Comparison of ENCODE assay signal across 10 mouse cellular contexts in the genomic region with DNA sequence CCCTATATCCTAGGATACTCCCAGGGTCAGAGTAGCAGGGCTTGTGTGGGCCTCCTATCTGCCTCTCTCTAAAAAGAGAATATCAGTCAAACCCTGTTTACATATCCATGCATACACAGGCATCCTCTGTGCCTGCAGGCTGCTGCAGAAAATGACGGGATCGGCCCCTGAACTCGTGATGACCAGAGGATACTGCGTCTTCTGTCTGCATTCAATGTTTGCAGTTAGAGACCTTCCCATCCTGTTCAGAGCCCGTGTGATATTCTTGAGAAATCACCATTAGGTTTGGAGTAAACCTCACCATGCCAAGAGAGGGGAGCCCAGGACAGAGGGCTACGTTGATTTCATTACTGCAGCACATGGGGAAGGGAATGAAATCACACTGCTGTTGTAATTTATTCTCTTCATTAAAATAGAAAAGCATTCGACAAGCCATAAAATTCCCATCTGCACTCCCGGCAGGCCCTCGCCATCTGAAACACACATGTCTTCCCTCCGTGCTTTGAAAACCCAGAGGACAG.
DNase-seq lines count a peak whose midpoint lies in the region; ATAC-seq lines count a peak whose summit lies in the region.
"Had no signal": no experiment of that assay in that cellular context is flagged by ENCODE, and none has a peak within 500 bp of the region (broad histone marks: within the 10 kb centered on the region; RNA-seq: fewer than 3 reads in every experiment).

No protein-coding gene starts in this region.

- 42% methylated on average over 10 of the region's 10 CpGs for WGBS in forebrain, embryonic 16.5 days
- 24% methylated on average over 10 of the region's 10 CpGs for WGBS in limb, embryonic 12.5 days
- WGBS in neural tube, embryonic 15.5 days: 10% methylated on average over 10 of the region's 10 CpGs
- WGBS in liver, embryonic 11.5 days: 74% methylated on average over 10 of the region's 10 CpGs

- no peaks in the 10 kb centered on the region for H3K27me3 ChIP-seq in forebrain, embryonic 16.5 days (replicated peaks; ENCODE audit: control insufficient read depth, insufficient read depth, low read length)
- H3K27me3 ChIP-seq in limb, embryonic 12.5 days: no peaks in the 10 kb centered on the region
- no peaks in the 10 kb centered on the region for H3K27me3 ChIP-seq in neural tube, embryonic 15.5 days (replicated peaks)
- no peaks in the 10 kb centered on the region for H3K27me3 ChIP-seq in liver, embryonic 11.5 days (replicated peaks; ENCODE audit: control insufficient read depth, insufficient read depth, low read length)

- H3K9ac ChIP-seq in forebrain, embryonic 16.5 days (replicated peaks; ENCODE audit: low read depth, low read length): no peak overlapping the region
- no peak overlapping the region for H3K9ac ChIP-seq in limb, embryonic 12.5 days (replicated peaks)
- H3K9ac ChIP-seq in neural tube, embryonic 15.5 days (replicated peaks): 0 out of 2 replicates have a peak overlapping the region, but pooled peaks have one; percentile 3
- H3K9ac ChIP-seq in liver, embryonic 11.5 days (ENCODE audit: low read depth, low read length): no peak overlapping the region

- intact Hi-C loops in left cerebral cortex, postnatal 4 days (cut with DNase I): no loop called here

- H3K4me3 ChIP-seq in forebrain, embryonic 16.5 days (replicated peaks; ENCODE audit: low read length): no peak overlapping the region
- H3K4me3 ChIP-seq in limb, embryonic 12.5 days (replicated peaks): no peak overlapping the region
- no peak overlapping the region for H3K4me3 ChIP-seq in neural tube, embryonic 15.5 days (replicated peaks)
- H3K4me3 ChIP-seq in liver, embryonic 11.5 days (ENCODE audit: low read depth, low read length): no peak overlapping the region

- H3K36me3 ChIP-seq in forebrain, embryonic 16.5 days (ENCODE audit: control insufficient read depth, insufficient read depth): no peaks in the 10 kb centered on the region
- no peaks in the 10 kb centered on the region for H3K36me3 ChIP-seq in limb, embryonic 12.5 days
- H3K36me3 ChIP-seq in neural tube, embryonic 15.5 days: no peaks in the 10 kb centered on the region
- H3K36me3 ChIP-seq in liver, embryonic 11.5 days (ENCODE audit: control insufficient read depth, insufficient read depth, low read length): no peaks in the 10 kb centered on the region

- peak overlapping the region; percentile 2; the same call in 1 of the 2 replicates for H3K4me2 ChIP-seq in forebrain, embryonic 16.5 days (ENCODE audit: low read length)
- H3K4me2 ChIP-seq in limb, embryonic 12.5 days: peak overlapping the region; percentile 26; the same call in 1 of the 2 replicates
- peak overlapping the region; percentile 41 for H3K4me2 ChIP-seq in neural tube, embryonic 15.5 days
- no peak overlapping the region for H3K4me2 ChIP-seq in liver, embryonic 11.5 days

- ATAC-seq in forebrain, embryonic 16.5 days: peak; percentile 81
- no peak for ATAC-seq in limb, embryonic 12.5 days (ENCODE audit: insufficient number of reproducible peaks, insufficient read depth, low FRiP score, low TSS enrichment, low read depth)
- ATAC-seq in neural tube, embryonic 15.5 days (ENCODE audit: low FRiP score): peak; percentile 61
- ATAC-seq in liver, embryonic 11.5 days (replicated peaks; ENCODE audit: low FRiP score): no peak

- peak overlapping the region; percentile 82 for H3K27ac ChIP-seq in forebrain, embryonic 16.5 days (ENCODE audit: low read length)
- no peak overlapping the region for H3K27ac ChIP-seq in limb, embryonic 12.5 days
- peak overlapping the region; percentile 81 for H3K27ac ChIP-seq in neural tube, embryonic 15.5 days (replicated peaks)
- H3K27ac ChIP-seq in liver, embryonic 11.5 days (ENCODE audit: low read depth, low read length): no peak overlapping the region

- DNase-seq in left cerebral cortex, postnatal 4 days: peak; percentile 34
- no peak for DNase-seq in left cerebral cortex, adult 8-10 months (ENCODE audit: low spot score in 2 of 2)
- DNase-seq in natural killer cell, adult 2 months (ENCODE audit: low spot score in 2 of 2): no peak
- no peak for DNase-seq in liver, embryonic 11.5 days (ENCODE audit: low spot score)
- DNase-seq: heart, postnatal 36 days; kidney, adult 9 months; thymus, postnatal 36 days had no signal

- H3K9me3 ChIP-seq in forebrain, embryonic 16.5 days (ENCODE audit: control insufficient read depth, low read length): no peaks in the 10 kb centered on the region
- no peaks in the 10 kb centered on the region for H3K9me3 ChIP-seq in limb, embryonic 12.5 days
- H3K9me3 ChIP-seq in neural tube, embryonic 15.5 days (replicated peaks): no peaks in the 10 kb centered on the region
- H3K9me3 ChIP-seq in liver, embryonic 11.5 days (ENCODE audit: control insufficient read depth, low read length): no peaks in the 10 kb centered on the region

- H3K4me1 ChIP-seq in forebrain, embryonic 16.5 days (replicated peaks; ENCODE audit: control insufficient read depth, insufficient read depth, low read length): peaks cover 29% of the 10 kb centered on the region
- peaks cover 23% of the 10 kb centered on the region for H3K4me1 ChIP-seq in limb, embryonic 12.5 days (replicated peaks)
- peaks cover 58% of the 10 kb centered on the region for H3K4me1 ChIP-seq in neural tube, embryonic 15.5 days
- H3K4me1 ChIP-seq in liver, embryonic 11.5 days (replicated peaks; ENCODE audit: control insufficient read depth, insufficient read depth, low read length): no peaks in the 10 kb centered on the region

Comparison
In these comparisons a context has a peak if more than half of its experiments do, and no peak if none do; other contexts are left out.
1. ATAC-seq: peak in forebrain, embryonic 16.5 days (single experiment) and neural tube, embryonic 15.5 days (single experiment); none in limb, embryonic 12.5 days (single experiment) and liver, embryonic 11.5 days (single experiment).
2. H3K27ac ChIP-seq: peak in forebrain, embryonic 16.5 days (single experiment) and neural tube, embryonic 15.5 days (single experiment); none in limb, embryonic 12.5 days (single experiment) and liver, embryonic 11.5 days (single experiment).